Mouse (Mus musculus) cerebellum, adult 2 months (tissue): Measurements from ENCODE around the gene Tmprss2.

Experiments
- CTCF ChIP-seq: fragments of 200-500 bp; IDR thresholded peaks from 2 replicates; pipeline ENCODE4 v1.5.1; 2011; ENCODE audit warnings: low read depth, mild to moderate bottlenecking, control low read depth, low read length, moderate library complexity, borderline replicate concordance; ENCODE audit not compliant: insufficient read depth
- POLR2A ChIP-seq: fragments of 200-500 bp; IDR thresholded peaks from 2 replicates; pipeline ENCODE4 v1.6.1; 2011; ENCODE audit warnings: low read length, control low read depth, borderline replicate concordance; ENCODE audit not compliant: insufficient read depth

GRCm38 (mm10) chr16:97606829-97607228 lies 4.2 kb downstream of the Tmprss2 start:
- TF ChIP-seq CTCF = no peak
- TF ChIP-seq POLR2A = no peak
